Mouse (Mus musculus): Measurements from ENCODE around the gene Tmbim4.
"Not testable (repeated sequence)": the region's sequence is repeated elsewhere in the genome, so short reads cannot be mapped to it uniquely, and the experiment has no call there.

Tmbim4 gene

DNA sequence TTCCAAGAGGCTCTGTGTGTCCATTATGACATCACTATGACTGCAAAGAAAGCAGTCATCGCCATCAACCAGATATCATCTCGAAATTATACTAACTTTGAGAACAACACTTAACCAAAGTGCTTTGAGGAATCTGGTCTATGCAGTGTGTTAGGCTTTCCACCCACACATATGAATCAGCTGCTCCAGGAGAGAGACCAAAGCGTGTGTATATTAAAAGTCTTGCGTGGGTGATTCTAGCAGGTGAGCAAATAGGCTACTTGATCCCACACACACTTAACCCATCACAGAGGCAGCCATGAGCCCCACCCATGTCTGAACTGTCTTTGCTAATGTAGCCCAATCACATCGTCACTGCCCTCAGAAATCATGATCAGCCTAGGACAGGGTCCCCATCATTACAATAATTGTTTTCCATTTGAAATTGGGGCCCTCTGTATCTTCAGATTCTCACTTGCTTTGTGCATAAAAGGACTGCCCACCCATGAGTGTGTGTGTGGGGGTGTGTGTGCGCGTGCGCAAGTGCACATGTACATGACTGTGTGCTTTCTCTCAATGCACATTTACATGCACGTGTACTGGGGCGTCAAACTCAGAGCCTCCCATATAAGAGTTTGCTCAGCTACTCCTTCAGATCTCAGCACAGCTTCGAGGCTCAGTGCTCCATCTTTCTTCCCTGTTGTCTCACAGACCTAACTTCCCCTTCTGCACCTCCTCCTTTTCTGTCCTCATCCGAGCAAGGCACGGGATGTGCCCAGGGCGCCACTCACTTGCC is 4.1 kb upstream of the Tmbim4 start:
- no peak for DNase-seq (ENCODE audit: low read depth)

GRCm38 (mm10) chr10:120201961-120202402 is 592 bp downstream of the Tmbim4 start, which contains the start of gene Irak3:
Gene Irak3 (minus strand): TSS chr10:120202130.
- peak; percentile 59 for DNase-seq (ENCODE audit: low read depth)

DNA sequence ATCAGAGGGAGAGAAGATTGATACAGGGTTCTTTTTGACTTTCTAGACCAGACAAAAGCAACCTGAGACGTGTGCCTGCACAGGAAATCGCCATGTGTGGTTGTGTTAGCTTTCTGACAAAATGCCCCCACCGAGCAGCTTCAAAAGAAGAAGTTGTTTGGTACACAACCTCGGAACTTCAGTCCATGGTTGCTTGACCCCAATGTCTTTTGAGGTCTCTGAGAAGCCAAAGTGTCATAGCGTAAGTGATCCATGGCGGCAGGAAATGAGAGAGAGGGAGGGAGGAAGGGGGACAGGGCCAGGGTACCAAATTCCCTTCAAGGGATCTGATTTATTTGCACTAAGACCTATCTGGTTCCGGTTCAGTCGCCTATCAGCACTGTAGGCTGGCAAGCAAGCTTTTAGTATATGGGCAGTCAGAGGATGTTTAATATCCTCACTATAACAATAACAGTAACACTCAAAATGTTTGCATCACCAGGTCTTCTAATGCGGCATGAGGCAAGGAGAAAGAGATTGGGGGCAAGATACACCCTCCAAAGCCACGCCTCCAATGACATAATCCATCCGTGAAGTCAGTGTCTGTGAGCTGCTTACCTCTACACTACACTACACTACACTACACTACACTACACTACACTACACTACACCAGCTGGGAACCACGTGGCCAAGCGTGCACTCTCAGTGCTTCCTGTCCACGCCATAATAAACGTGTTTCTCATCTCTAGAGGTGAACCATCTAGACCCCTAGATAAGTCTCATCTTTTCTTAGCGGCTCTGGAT is 1.3 kb downstream of the Tmbim4 start:
- DNase-seq (ENCODE audit: low read depth), result no peak

DNA sequence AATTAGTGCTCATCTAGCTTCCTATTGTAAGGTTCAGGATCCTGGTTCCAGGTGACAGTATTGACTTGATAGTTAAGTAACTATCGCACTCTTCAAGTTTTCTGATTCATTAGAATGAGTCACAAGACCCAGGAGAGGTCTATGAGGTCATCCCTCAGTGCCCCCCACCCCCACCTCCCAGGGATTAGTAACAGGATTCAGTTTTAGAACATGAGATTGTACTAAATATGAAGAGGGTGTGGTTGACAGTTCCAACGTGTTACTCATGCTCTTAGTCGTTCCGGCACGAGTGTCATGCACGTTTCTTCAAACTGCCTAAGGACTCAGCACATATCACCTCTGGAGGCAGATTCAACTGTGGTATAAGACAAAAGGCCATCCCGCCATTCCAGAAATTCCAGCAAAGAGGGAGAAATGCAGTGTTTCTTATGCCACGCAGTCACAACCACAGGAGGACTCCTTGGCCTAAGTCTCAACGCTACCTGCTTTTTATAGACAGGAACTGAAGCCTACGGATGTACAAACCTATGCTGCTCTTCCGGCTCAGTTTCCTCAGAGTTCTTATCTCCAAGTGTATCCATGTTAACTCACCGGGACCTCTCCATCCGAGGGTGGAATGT is 3.3 kb downstream of the Tmbim4 start:
- DNase-seq (ENCODE audit: low read depth), result no peak

- DNase-seq (ENCODE audit: low read depth), result no peak
Observed at GRCm38 (mm10) chr10:120208015-120208414, 6.6 kb downstream of the Tmbim4 start.

DNA sequence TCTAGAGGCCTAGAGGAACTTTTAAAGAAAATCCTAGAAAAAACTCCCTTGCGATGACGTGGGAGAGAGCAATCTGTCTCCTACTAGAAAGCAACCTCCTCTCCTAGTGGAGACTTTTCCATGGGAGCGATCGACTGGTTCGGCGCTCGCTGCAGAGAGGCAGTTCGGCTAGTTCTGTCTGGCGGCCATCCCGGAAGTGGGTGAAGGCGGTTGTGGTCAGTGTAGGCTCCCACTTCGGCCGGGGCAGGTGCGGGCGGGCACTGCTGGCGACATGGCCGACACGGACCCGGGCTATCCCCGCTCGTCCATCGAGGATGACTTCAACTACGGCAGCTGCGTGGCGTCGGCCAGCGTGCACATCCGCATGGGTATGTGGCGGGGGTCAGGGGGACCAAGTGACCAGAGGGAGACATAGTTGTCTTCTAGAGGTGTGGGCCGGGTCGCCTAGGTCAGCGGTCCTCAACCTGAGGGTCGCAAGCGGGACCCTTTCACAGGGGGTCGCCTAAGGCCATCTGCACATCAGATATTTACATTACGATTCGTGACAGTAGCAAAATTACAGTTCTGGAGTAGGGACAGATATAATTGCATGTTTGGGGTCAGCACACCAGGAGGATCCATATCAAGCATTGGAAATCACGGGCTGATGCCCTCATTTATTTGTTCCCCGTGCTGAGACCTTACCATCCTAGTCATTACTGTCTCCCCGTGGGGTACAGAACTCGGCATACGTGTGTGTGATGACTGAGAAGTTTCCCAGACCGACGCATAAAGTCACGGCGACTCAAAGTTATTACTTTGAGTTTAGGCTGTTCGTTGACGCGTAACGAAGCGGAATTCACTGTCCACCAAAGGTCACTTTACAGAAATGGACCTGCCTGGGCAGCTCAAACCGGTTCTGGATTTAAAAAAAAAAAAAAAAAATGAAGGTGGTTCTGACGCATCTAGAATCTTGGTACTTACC is 7.5 kb downstream of the Tmbim4 start:
- peak; percentile 82 for DNase-seq (ENCODE audit: low read depth)

DNA sequence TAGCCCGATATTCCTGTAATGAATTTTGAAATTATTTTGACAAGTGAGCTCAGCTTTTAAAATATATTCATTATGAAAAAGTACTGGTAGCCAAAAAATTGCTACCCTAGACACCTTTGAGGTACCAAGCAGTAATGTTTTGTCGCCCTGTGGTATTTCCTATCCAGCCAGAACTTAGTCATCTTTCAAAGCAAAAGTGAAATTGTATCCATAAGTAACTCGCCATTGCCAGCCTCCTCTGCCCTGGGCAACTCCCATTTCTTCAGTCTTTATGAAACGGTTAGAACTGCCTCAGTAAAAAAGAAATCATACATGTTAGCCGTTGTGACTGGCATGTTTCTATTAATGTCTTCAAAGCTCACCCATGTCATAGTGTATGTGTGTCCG is 8.1 kb downstream of the Tmbim4 start:
- no peak for DNase-seq (ENCODE audit: low read depth)

DNA sequence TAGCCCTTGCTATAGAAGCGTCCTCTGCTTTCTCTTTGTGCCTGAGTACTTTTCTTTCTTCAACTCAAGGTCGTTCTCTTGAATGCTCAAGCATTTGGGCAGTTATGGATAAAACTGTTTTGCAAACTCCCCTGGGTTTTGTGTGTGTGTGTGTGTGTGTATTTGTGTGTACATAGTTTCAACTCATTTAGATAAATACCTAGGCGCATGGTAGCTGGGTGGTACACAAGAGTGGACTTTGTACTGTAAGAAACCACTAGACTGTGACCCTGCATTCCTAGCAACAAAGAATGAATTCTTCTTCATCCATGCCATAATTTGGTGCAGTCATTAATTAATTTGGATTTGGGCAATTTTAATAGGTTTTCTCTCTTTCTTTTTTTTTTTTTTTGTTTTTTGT is 8.7 kb downstream of the Tmbim4 start:
- no peak for DNase-seq (ENCODE audit: low read depth)

GRCm38 (mm10) chr10:120217099-120217498 is 15.7 kb downstream of the Tmbim4 start:
- not testable (repeated sequence) for DNase-seq (ENCODE audit: low read depth)

GRCm38 (mm10) chr10:120218996-120219395 is 17.6 kb downstream of the Tmbim4 start:
- DNase-seq (ENCODE audit: low read depth), result no peak

- DNase-seq (ENCODE audit: low read depth), result no peak
Observed at GRCm38 (mm10) chr10:120219578-120220359, 18.4 kb downstream of the Tmbim4 start.

GRCm38 (mm10) chr10:120220776-120221175 is 19.4 kb downstream of the Tmbim4 start:
- DNase-seq (ENCODE audit: low read depth), result no peak

DNA sequence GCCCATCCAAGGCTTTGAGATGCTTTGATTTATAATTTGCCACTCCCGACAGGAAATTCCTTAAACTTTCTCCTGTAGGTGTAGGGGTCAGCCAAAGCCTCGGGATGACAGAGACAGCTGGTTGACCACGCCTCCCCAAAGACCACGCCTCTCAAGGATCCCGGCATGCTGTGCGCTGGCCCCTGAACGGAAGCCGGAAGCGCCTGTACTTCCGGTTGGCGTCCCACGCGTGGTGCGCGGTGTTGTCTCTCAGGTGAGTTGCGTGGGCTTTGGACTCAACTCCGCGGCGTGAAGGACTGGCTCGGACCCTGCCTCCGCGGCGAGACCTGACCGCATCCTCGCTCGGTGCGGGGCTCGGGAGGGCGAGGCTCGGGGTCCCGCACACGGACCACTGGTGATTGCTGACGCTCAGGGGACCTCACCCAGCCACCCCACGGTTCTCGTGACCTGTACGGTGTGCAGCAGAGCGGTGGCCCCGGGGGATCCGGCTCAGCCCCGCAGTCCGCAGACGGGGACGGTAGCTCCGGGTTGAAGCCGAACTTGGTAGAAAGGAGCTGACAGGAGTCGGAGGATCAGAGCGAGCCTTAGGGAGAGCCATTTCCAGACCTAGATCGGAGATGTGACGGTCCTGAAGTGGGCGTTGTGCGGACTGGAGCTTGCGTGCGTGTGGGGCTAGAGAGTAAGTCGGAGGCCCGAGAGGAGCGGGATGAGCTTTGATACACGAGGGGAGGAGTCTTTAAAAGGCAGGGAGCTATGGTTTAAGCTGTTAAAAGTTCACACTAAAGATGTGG is 25.7 kb downstream of the Tmbim4 start, which contains the start of gene Llph:
Llph (plus strand) TSS at position 200 of the 791 bp plus-strand sequence.
- DNase-seq (ENCODE audit: low read depth), result peak; percentile 63

- no peak for DNase-seq (ENCODE audit: low read depth)
Observed at GRCm38 (mm10) chr10:120231718-120232117, 30.3 kb downstream of the Tmbim4 start.

DNA sequence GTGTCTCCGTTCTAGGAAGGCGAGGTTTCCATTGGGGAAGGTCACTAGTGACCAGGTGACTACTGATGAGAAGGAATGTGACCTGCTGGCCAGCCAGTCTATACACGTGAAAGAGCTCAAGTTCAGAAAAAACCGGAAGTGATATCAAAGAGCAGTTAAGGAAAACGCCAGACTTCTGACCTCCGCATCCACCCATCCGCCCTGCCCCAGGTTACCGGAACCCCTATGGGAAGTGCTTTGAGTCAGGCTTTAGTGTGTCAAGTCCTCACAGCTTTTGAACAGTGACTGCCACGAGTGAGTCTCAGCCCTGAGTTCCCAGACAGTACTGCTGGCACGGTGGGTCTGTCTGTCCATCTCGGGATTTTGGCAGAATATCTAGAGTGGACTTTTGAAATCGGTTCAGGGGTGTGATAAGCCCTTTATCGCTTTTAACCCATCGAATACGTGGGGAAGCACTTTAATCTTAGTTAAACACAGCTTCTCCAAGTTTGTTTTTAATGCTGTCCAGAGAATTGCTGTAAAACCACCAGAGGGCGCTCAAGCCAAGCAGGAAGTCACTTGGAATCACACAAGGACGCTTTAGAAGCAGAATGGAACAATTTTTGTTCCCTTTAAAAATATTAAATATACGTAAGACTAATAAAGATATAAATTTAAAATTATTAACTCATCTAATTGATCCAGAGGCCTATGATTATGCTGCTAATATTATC is 32.4 kb downstream of the Tmbim4 start:
- no peak for DNase-seq (ENCODE audit: low read depth)

- DNase-seq (ENCODE audit: low read depth), result no peak
Observed at GRCm38 (mm10) chr10:120236855-120237254, 35.5 kb downstream of the Tmbim4 start.

- no peak for DNase-seq (ENCODE audit: low read depth)
Observed at GRCm38 (mm10) chr10:120238241-120238640, 36.9 kb downstream of the Tmbim4 start.

GRCm38 (mm10) chr10:120239476-120239875 is 38.1 kb downstream of the Tmbim4 start:
- DNase-seq (ENCODE audit: low read depth), result no peak

DNA sequence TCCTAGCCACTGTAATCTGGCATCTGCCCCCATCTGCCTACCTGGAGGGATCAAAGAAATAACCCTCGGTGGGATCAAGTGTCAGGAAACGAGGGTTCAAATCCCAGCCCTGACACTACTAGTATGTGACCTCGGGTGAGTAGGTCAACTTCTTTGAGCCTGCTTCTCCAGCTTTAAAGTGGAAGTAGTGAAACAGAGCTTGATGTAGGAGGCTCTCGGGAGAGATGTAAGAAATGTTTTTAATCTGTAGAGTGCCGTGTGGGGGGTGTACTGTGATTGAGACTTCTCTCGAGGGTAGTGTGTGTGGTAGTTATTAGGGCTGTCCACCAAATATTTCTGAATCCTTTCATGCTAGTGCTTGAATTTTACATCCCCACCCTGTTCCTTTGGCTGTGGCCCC is 41.0 kb downstream of the Tmbim4 start:
- no peak for DNase-seq (ENCODE audit: low read depth)

All from fibroblast of lung, adult 2 months (primary cell).